Mouse (Mus musculus): ENCODE measurements at regions not wholly inside any gene's neighbourhood (a gene's known extent, or its start where the extent isn't known, plus 50 kb on each side); places are given as distances from the start of the nearest gene placed in this dataset.

GRCm38 (mm10) chr1:121842381-121843075 lies 274.7 kb upstream of the Ddx18 start:
- H3K9me3 ChIP-seq, result no peaks in the 10 kb centered on the region
- H3K27ac ChIP-seq (replicated peaks), result no peak overlapping the region
- H3K4me3 ChIP-seq, result no peak overlapping the region
- no peaks in the 10 kb centered on the region for H3K4me1 ChIP-seq (replicated peaks)
- 67% methylated on average over 3 of the region's 3 CpGs for WGBS
- no peak overlapping the region for H3K9ac ChIP-seq
- H3K36me3 ChIP-seq, result no peaks in the 10 kb centered on the region
- ATAC-seq (ENCODE audit: low read depth), result no peak
- H3K27me3 ChIP-seq, result no peaks in the 10 kb centered on the region
- H3K4me2 ChIP-seq, result no peak overlapping the region

GRCm38 (mm10) chr1:121833559-121833958 lies 265.8 kb upstream of the Ddx18 start:
- Histone ChIP-seq H3K4me2 (no peak overlapping the region), H3K4me1 (replicated peaks) (no peaks in the 10 kb centered on the region), H3K27ac (replicated peaks) (no peak overlapping the region), H3K4me3 (no peak overlapping the region), H3K27me3 (no peaks in the 10 kb centered on the region), H3K36me3 (no peaks in the 10 kb centered on the region), H3K9ac (no peak overlapping the region), H3K9me3 (no peaks in the 10 kb centered on the region)
- ATAC-seq (ENCODE audit: low read depth), result no peak
- 59% methylated on average over 2 of the region's 2 CpGs for WGBS

- WGBS, result 69% methylated on average over 2 of the region's 2 CpGs
Measured at GRCm38 (mm10) chr1:121830242-121830641, 262.5 kb upstream of the Ddx18 start.

GRCm38 (mm10) chr1:121822950-121823349 lies 255.2 kb upstream of the Ddx18 start:
- Histone ChIP-seq H3K36me3 (no peaks in the 10 kb centered on the region), H3K27me3 (no peaks in the 10 kb centered on the region), H3K27ac (replicated peaks) (no peak overlapping the region), H3K4me3 (no peak overlapping the region), H3K4me1 (replicated peaks) (no peaks in the 10 kb centered on the region), H3K4me2 (no peak overlapping the region), H3K9ac (no peak overlapping the region), H3K9me3 (no peaks in the 10 kb centered on the region)
- WGBS, result 92% methylated on average over 4 of the region's 4 CpGs
- no peak for ATAC-seq (ENCODE audit: low read depth)

More at GRCm38 (mm10) chr1:121830242-121830641, 262.5 kb upstream of the Ddx18 start:
- H3K4me1 ChIP-seq (replicated peaks), result no peaks in the 10 kb centered on the region
- H3K4me2 ChIP-seq, result no peak overlapping the region
- no peak overlapping the region for H3K9ac ChIP-seq
- H3K27me3 ChIP-seq, result no peaks in the 10 kb centered on the region
- H3K4me3 ChIP-seq, result no peak overlapping the region
- no peak for ATAC-seq (ENCODE audit: low read depth)
- H3K27ac ChIP-seq (replicated peaks), result no peak overlapping the region
- H3K9me3 ChIP-seq, result no peaks in the 10 kb centered on the region
- H3K36me3 ChIP-seq, result no peaks in the 10 kb centered on the region

GRCm38 (mm10) chr1:121803338-121803737 lies 235.5 kb upstream of the Ddx18 start:
- ATAC-seq (ENCODE audit: low read depth), result no peak
- 70% methylated on average over 2 of the region's 2 CpGs for WGBS

GRCm38 (mm10) chr1:121802476-121802875 lies 234.7 kb upstream of the Ddx18 start:
- Histone ChIP-seq H3K9ac (no peak overlapping the region), H3K27ac (replicated peaks) (no peak overlapping the region), H3K4me2 (no peak overlapping the region), H3K36me3 (no peaks in the 10 kb centered on the region), H3K4me1 (replicated peaks) (no peaks in the 10 kb centered on the region), H3K27me3 (no peaks in the 10 kb centered on the region), H3K9me3 (no peaks in the 10 kb centered on the region), H3K4me3 (no peak overlapping the region)
- ATAC-seq (ENCODE audit: low read depth), result no peak
- 92% methylated on average over 4 of the region's 4 CpGs for WGBS

More at GRCm38 (mm10) chr1:121803338-121803737, 235.5 kb upstream of the Ddx18 start:
- Histone ChIP-seq H3K9me3 (no peaks in the 10 kb centered on the region), H3K4me3 (no peak overlapping the region), H3K4me2 (no peak overlapping the region), H3K4me1 (replicated peaks) (no peaks in the 10 kb centered on the region), H3K9ac (no peak overlapping the region), H3K27ac (replicated peaks) (no peak overlapping the region), H3K36me3 (no peaks in the 10 kb centered on the region), H3K27me3 (no peaks in the 10 kb centered on the region)

GRCm38 (mm10) chr1:121798502-121798901 lies 230.7 kb upstream of the Ddx18 start:
- Histone ChIP-seq H3K27me3 (no peaks in the 10 kb centered on the region), H3K9ac (no peak overlapping the region), H3K4me1 (replicated peaks) (no peaks in the 10 kb centered on the region), H3K4me3 (no peak overlapping the region), H3K4me2 (no peak overlapping the region), H3K36me3 (no peaks in the 10 kb centered on the region), H3K27ac (replicated peaks) (no peak overlapping the region), H3K9me3 (no peaks in the 10 kb centered on the region)
- 88% methylated on average over 12 of the region's 12 CpGs for WGBS
- ATAC-seq (ENCODE audit: low read depth), result no peak

- Histone ChIP-seq H3K36me3 (no peaks in the 10 kb centered on the region), H3K4me3 (no peak overlapping the region), H3K27me3 (no peaks in the 10 kb centered on the region), H3K4me2 (no peak overlapping the region), H3K9ac (no peak overlapping the region), H3K27ac (replicated peaks) (0 out of 2 replicates have a peak overlapping the region, but pooled peaks have one; percentile 9), H3K4me1 (replicated peaks) (no peaks in the 10 kb centered on the region), H3K9me3 (no peaks in the 10 kb centered on the region)
- peak; percentile 83 for ATAC-seq (ENCODE audit: low read depth)
- WGBS, result 57% methylated on average over 11 of the region's 11 CpGs
Measured at GRCm38 (mm10) chr1:121795024-121795786, 227.4 kb upstream of the Ddx18 start.

- H3K4me1 ChIP-seq (replicated peaks), result no peaks in the 10 kb centered on the region
- no peak for ATAC-seq (ENCODE audit: low read depth)
- WGBS, result 45% methylated on average over 3 of the region's 3 CpGs
- H3K9me3 ChIP-seq, result no peaks in the 10 kb centered on the region
- H3K27me3 ChIP-seq, result no peaks in the 10 kb centered on the region
- no peak overlapping the region for H3K4me3 ChIP-seq
- H3K36me3 ChIP-seq, result no peaks in the 10 kb centered on the region
- H3K9ac ChIP-seq, result no peak overlapping the region
- H3K27ac ChIP-seq (replicated peaks), result no peak overlapping the region
- no peak overlapping the region for H3K4me2 ChIP-seq
Measured at GRCm38 (mm10) chr1:121785631-121786030, 217.8 kb upstream of the Ddx18 start.

- Histone ChIP-seq H3K27me3 (no peaks in the 10 kb centered on the region), H3K9ac (no peak overlapping the region), H3K36me3 (no peaks in the 10 kb centered on the region), H3K4me3 (no peak overlapping the region), H3K4me2 (no peak overlapping the region), H3K9me3 (no peaks in the 10 kb centered on the region), H3K27ac (replicated peaks) (no peak overlapping the region), H3K4me1 (replicated peaks) (peaks cover 11% of the 10 kb centered on the region; the same call in 1 of the 2 replicates)
- no peak for ATAC-seq (ENCODE audit: low read depth)
- 95% methylated on average over 2 of the region's 2 CpGs for whole genome bisulfite sequencing
Measured at GRCm38 (mm10) chr1:121773988-121774387, 206.2 kb upstream of the Ddx18 start.

- H3K9ac ChIP-seq, result no peak overlapping the region
- H3K4me1 ChIP-seq (replicated peaks), result peaks cover 11% of the 10 kb centered on the region; the same call in 1 of the 2 replicates
- H3K27ac ChIP-seq (replicated peaks), result no peak overlapping the region
- WGBS, result 83% methylated on average over 1 of the region's 1 CpGs
- no peaks in the 10 kb centered on the region for H3K9me3 ChIP-seq
- H3K4me2 ChIP-seq, result no peak overlapping the region
- H3K36me3 ChIP-seq, result no peaks in the 10 kb centered on the region
- no peaks in the 10 kb centered on the region for H3K27me3 ChIP-seq
- H3K4me3 ChIP-seq, result no peak overlapping the region
- ATAC-seq (ENCODE audit: low read depth), result no peak
Measured at GRCm38 (mm10) chr1:121771444-121771843, 203.7 kb upstream of the Ddx18 start.

GRCm38 (mm10) chr1:121770936-121771335 lies 203.1 kb upstream of the Ddx18 start:
- H3K4me1 ChIP-seq (replicated peaks), result peaks cover 11% of the 10 kb centered on the region; the same call in 1 of the 2 replicates
- no peaks in the 10 kb centered on the region for H3K9me3 ChIP-seq
- WGBS, result 36% methylated on average over 12 of the region's 12 CpGs
- H3K27me3 ChIP-seq, result no peaks in the 10 kb centered on the region
- ATAC-seq (ENCODE audit: low read depth), result peak; percentile 43; the same call in 1 of the 2 replicates
- no peaks in the 10 kb centered on the region for H3K36me3 ChIP-seq
- H3K4me2 ChIP-seq, result no peak overlapping the region
- H3K9ac ChIP-seq, result no peak overlapping the region
- H3K4me3 ChIP-seq, result no peak overlapping the region
- no peak overlapping the region for H3K27ac ChIP-seq (replicated peaks)
